Mouse (Mus musculus) stomach, postnatal 0 days (tissue): ENCODE data around the gene Gtf2f1.

Experiments used
- CTCF ChIP-seq: IDR thresholded peaks from 2 replicates; pipeline ENCODE4 v1.5.1; 2016; ENCODE audit warnings: antibody characterized with exemption, low read depth, mild to moderate bottlenecking, moderate library complexity
- EP300 ChIP-seq: optimal IDR thresholded peaks from 2 replicates; pipeline ENCODE3; 2016; ENCODE audit warnings: antibody characterized with exemption

DNA sequence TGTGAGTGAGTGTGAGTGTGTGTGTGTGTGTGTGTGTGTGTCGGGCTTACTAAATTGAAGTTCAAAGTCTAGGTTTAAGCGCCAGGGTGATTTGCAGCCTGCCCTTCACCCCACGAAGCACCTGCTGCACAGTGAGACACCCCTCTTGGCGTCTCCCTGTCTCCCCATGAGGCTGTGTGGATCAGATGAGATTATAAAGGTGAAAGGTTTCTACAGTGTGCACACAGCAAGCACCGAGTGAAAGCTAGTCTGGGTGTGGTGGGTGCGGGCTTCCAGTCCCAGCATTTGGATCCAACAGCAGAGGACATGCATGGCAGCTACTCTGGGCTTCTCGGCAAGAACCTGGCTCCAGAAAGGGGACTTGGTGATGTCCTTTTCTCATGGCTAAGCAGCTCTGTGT is 30.0 kb downstream of the Gtf2f1 start:
- TF ChIP-seq CTCF (no peak), EP300 (no peak)
